Mouse (Mus musculus) gastrocnemius, postnatal 36 days (tissue): ENCODE measurements at regions not wholly inside any gene's neighbourhood (a gene's known extent, or its start where the extent isn't known, plus 50 kb on each side); places are given as distances from the start of the nearest gene placed in this dataset.
"Not testable (repeated sequence)": the region's sequence is repeated elsewhere in the genome, so short reads cannot be mapped to it uniquely, and the experiment has no call there.

ENCODE experiments used
- DNase-seq, 2 experiments: peaks; one replicate each; pipeline ENCODE4 v3.0.0; 2022
- intact Hi-C: fragments of 180-260 bp; cut with DNase I; formaldehyde crosslinking; loops from one replicate; pipeline ENCODE4 v1.15.1; 2025

GRCm38 (mm10) chr2:79010273-79010672, 142.3 kb downstream of the Ube2e3 start:
- intact Hi-C loops: no loop called here
- no peak for DNase-seq

- intact Hi-C loops: no loop called here
- no peak for DNase-seq
Measured at GRCm38 (mm10) chr2:79018732-79019423, 151.0 kb downstream of the Ube2e3 start.

- no peak for DNase-seq
- intact Hi-C loops: no loop called here
Measured at GRCm38 (mm10) chr2:79022954-79023353, 155.0 kb downstream of the Ube2e3 start.

GRCm38 (mm10) chr2:79025678-79026077, 157.8 kb downstream of the Ube2e3 start:
- intact Hi-C loops: no loop called here
- DNase-seq: no peak

GRCm38 (mm10) chr2:79030990-79031389, 163.1 kb downstream of the Ube2e3 start:
- no peak for DNase-seq

GRCm38 (mm10) chr2:79036296-79036695, 168.4 kb downstream of the Ube2e3 start:
- intact Hi-C loops: no loop called here
- DNase-seq: no peak

More at GRCm38 (mm10) chr2:79030990-79031389, 163.1 kb downstream of the Ube2e3 start:
- intact Hi-C loops: no loop called here

GRCm38 (mm10) chr2:79038624-79039023, 170.7 kb downstream of the Ube2e3 start:
- no peak for DNase-seq
- intact Hi-C loops: no loop called here

GRCm38 (mm10) chr2:79044804-79045203, 176.9 kb downstream of the Ube2e3 start:
- DNase-seq: not testable (repeated sequence)

GRCm38 (mm10) chr2:79045508-79045907, 177.6 kb downstream of the Ube2e3 start:
- DNase-seq: no peak
- intact Hi-C loops: no loop called here

More at GRCm38 (mm10) chr2:79044804-79045203, 176.9 kb downstream of the Ube2e3 start:
- intact Hi-C loops: not testable (repeated sequence)

GRCm38 (mm10) chr2:79048020-79048419, 180.1 kb downstream of the Ube2e3 start:
- DNase-seq: no peak
- intact Hi-C loops: no loop called here

- no peak for DNase-seq
- intact Hi-C loops: no loop called here
Measured at GRCm38 (mm10) chr2:79048777-79049537, 181.0 kb downstream of the Ube2e3 start.

- intact Hi-C loops: no loop called here
- no peak for DNase-seq
Measured at GRCm38 (mm10) chr2:79050495-79051046, 182.6 kb downstream of the Ube2e3 start.

- no peak for DNase-seq
- intact Hi-C loops: no loop called here
Measured at GRCm38 (mm10) chr2:79052226-79052625, 184.3 kb downstream of the Ube2e3 start.

- intact Hi-C loops: no loop called here
- no peak for DNase-seq
Measured at GRCm38 (mm10) chr2:79056138-79056537, 188.2 kb downstream of the Ube2e3 start.

GRCm38 (mm10) chr2:79059115-79059943, 191.4 kb downstream of the Ube2e3 start:
- no peak for DNase-seq
- intact Hi-C loops: no loop called here

- no peak for DNase-seq
- intact Hi-C loops: no loop called here
Measured at GRCm38 (mm10) chr2:79059944-79060238, 192.0 kb downstream of the Ube2e3 start.

- no peak for DNase-seq
- intact Hi-C loops: no loop called here
Measured at GRCm38 (mm10) chr2:79060320-79060719, 192.4 kb downstream of the Ube2e3 start.

GRCm38 (mm10) chr2:79061645-79062044, 193.6 kb upstream of the Itga4 start:
- intact Hi-C loops: no loop called here
- DNase-seq: no peak

GRCm38 (mm10) chr2:79062196-79062636, 193.0 kb upstream of the Itga4 start:
- intact Hi-C loops: no loop called here
- no peak for DNase-seq

GRCm38 (mm10) chr2:79063641-79064040, 191.6 kb upstream of the Itga4 start:
- no peak for DNase-seq
- intact Hi-C loops: no loop called here

- intact Hi-C loops: no loop called here
- DNase-seq: no peak
Measured at GRCm38 (mm10) chr2:79065321-79065720, 189.9 kb upstream of the Itga4 start.
